Mouse (Mus musculus): ENCODE measurements around the gene Plekho2. TPM values are rescaled to one million over a fixed set of nuclear protein-coding genes. Genes with fewer than 3 reads are reported as not detected.

Plekho2 gene
- total and polyA plus RNA-seq, 3 experiments = 7.6 to 12.9 TPM; not detected in 1

- no peaks in the 10 kb centered on the region for H3K79me2 ChIP-seq (ENCODE audit: control insufficient read depth, insufficient read depth, low read length, poor library complexity)
- TF ChIP-seq MXI1 (IDR thresholded peaks at IDR 0.05; ENCODE audit: low read depth, low read length) = no peak
- TF ChIP-seq USF1 (IDR thresholded peaks at IDR 0.05; ENCODE audit: low read depth, low read length) = no peak
- no peak for TF ChIP-seq MYB (IDR thresholded peaks at IDR 0.05; ENCODE audit: low read depth, low read length)
- TF ChIP-seq BHLHE40 (IDR thresholded peaks at IDR 0.05; ENCODE audit: borderline replicate concordance, low read depth, low read length) = no peak
- no peak for TF ChIP-seq SIN3A (IDR thresholded peaks at IDR 0.05; ENCODE audit: low read length)
- no peak for TF ChIP-seq TCF12 (IDR thresholded peaks at IDR 0.05; ENCODE audit: low read depth, low read length)
- no peak for TF ChIP-seq MAX (IDR thresholded peaks at IDR 0.05; ENCODE audit: low read length)
- no peak for TF ChIP-seq GABPA (IDR thresholded peaks at IDR 0.05; ENCODE audit: low read depth, low read length)
- no peak for TF ChIP-seq MAFK (IDR thresholded peaks at IDR 0.05; ENCODE audit: borderline replicate concordance, low read depth, low read length)
- no peak for TF ChIP-seq POLR2A (IDR thresholded peaks at IDR 0.05; ENCODE audit: control insufficient read depth in 1 of 2, insufficient read depth in 1 of 2, low read depth in 1 of 2, low read length in 2 of 2, poor library complexity in 1 of 2)
- TF ChIP-seq SMC3 (IDR thresholded peaks at IDR 0.05; ENCODE audit: low read depth, low read length) = no peak
- no peak for DNase-seq (ENCODE audit: low read depth, low spot score)
- H3K9ac ChIP-seq (ENCODE audit: control insufficient read depth, low read depth, low read length, poor library complexity, severe bottlenecking) = no peak overlapping the region
- H3K27ac ChIP-seq (ENCODE audit: control insufficient read depth, low read depth, low read length) = no peak overlapping the region
- peaks cover 4 to 24% of the 10 kb centered on the region in 2 experiments for H3K4me1 ChIP-seq (ENCODE audit: control insufficient read depth in 1 of 2, insufficient read depth in 2 of 2, low read length in 2 of 2)
- H3K4me3 ChIP-seq (ENCODE audit: control insufficient read depth in 1 of 2, insufficient read depth in 1 of 2, low read depth in 2 of 2, low read length in 2 of 2) = no peak overlapping the region
- H3K27me3 ChIP-seq (ENCODE audit: control insufficient read depth in 1 of 2, insufficient read depth in 2 of 2, low read length in 2 of 2) = no peaks in the 10 kb centered on the region
- peaks cover 0 to 9% of the 10 kb centered on the region in 2 experiments; a peak in 2 of 4 replicates for H3K36me3 ChIP-seq (ENCODE audit: control insufficient read depth in 1 of 2, insufficient read depth in 2 of 2, low read length in 2 of 2)
- no peaks in the 10 kb centered on the region for H3K9me3 ChIP-seq (replicated peaks; ENCODE audit: insufficient read depth, low read length)
Observed at GRCm38 (mm10) chr9:65535789-65536469, 43.9 kb downstream of the Plekho2 start.

- no peak overlapping the region for H3K27ac ChIP-seq (ENCODE audit: control insufficient read depth, low read depth, low read length)
- H3K4me3 ChIP-seq (ENCODE audit: control insufficient read depth in 1 of 2, insufficient read depth in 1 of 2, low read depth in 2 of 2, low read length in 2 of 2) = no peak overlapping the region
- DNase-seq (ENCODE audit: low read depth, low spot score) = peak; percentile 41
- H3K27me3 ChIP-seq (ENCODE audit: control insufficient read depth in 1 of 2, insufficient read depth in 2 of 2, low read length in 2 of 2) = no peaks in the 10 kb centered on the region
- TF ChIP-seq ETS1 (IDR thresholded peaks at IDR 0.05; ENCODE audit: low read depth, low read length) = no peak
- TF ChIP-seq POLR2A (IDR thresholded peaks at IDR 0.05; ENCODE audit: control insufficient read depth in 1 of 2, insufficient read depth in 1 of 2, low read depth in 1 of 2, low read length in 2 of 2, poor library complexity in 1 of 2) = no peak
- TF ChIP-seq CTCF (IDR thresholded peaks at IDR 0.05 in 2 of 3, conservative IDR thresholded peaks at IDR 0.05 in 1 of 3; ENCODE audit: control insufficient read depth in 1 of 3, insufficient read depth in 1 of 3, low read depth in 2 of 3, low read length in 3 of 3, poor library complexity in 1 of 3, severe bottlenecking in 1 of 3) = no peak
- no peak for TF ChIP-seq EP300 (IDR thresholded peaks at IDR 0.05; ENCODE audit: low read depth in 1 of 2, low read length in 2 of 2)
- no peak for TF ChIP-seq GABPA (IDR thresholded peaks at IDR 0.05; ENCODE audit: low read depth, low read length)
- H3K79me2 ChIP-seq (ENCODE audit: control insufficient read depth, insufficient read depth, low read length, poor library complexity) = no peaks in the 10 kb centered on the region
- H3K9ac ChIP-seq (ENCODE audit: control insufficient read depth, low read depth, low read length, poor library complexity, severe bottlenecking) = no peak overlapping the region
- peaks cover 4 to 22% of the 10 kb centered on the region in 2 experiments for H3K4me1 ChIP-seq (ENCODE audit: control insufficient read depth in 1 of 2, insufficient read depth in 2 of 2, low read length in 2 of 2)
- peaks cover 0 to 5% of the 10 kb centered on the region in 2 experiments; a peak in 1 of 4 replicates for H3K36me3 ChIP-seq (ENCODE audit: control insufficient read depth in 1 of 2, insufficient read depth in 2 of 2, low read length in 2 of 2)
- no peaks in the 10 kb centered on the region for H3K9me3 ChIP-seq (replicated peaks; ENCODE audit: insufficient read depth, low read length)
Observed at GRCm38 (mm10) chr9:65535191-65535722, 44.6 kb downstream of the Plekho2 start.

Measured in MEL (cell line).